Mouse (Mus musculus) adrenal gland, adult 10 weeks (tissue): Measurements from ENCODE around the gene Tmem9b. TPM values are rescaled to one million over a fixed set of nuclear protein-coding genes. Genes with fewer than 3 reads are reported as not detected.

Experiments
- polyA plus RNA-seq: library from polyadenylated mRNA; stranded (reverse); fragments of 350-450 nt; fragmentation: Illumina TruSeq; extraction: RNeasy Lipid Tissue Mini Kit (QIAGEN cat#74804); gene quantifications from one replicate; pipeline ENCODE4 v1.2.3, GENCODE M21; 2014; ENCODE audit warnings: low read depth, low replicate concordance

The Tmem9b gene
- polyA plus RNA-seq = 128 TPM

DNA sequence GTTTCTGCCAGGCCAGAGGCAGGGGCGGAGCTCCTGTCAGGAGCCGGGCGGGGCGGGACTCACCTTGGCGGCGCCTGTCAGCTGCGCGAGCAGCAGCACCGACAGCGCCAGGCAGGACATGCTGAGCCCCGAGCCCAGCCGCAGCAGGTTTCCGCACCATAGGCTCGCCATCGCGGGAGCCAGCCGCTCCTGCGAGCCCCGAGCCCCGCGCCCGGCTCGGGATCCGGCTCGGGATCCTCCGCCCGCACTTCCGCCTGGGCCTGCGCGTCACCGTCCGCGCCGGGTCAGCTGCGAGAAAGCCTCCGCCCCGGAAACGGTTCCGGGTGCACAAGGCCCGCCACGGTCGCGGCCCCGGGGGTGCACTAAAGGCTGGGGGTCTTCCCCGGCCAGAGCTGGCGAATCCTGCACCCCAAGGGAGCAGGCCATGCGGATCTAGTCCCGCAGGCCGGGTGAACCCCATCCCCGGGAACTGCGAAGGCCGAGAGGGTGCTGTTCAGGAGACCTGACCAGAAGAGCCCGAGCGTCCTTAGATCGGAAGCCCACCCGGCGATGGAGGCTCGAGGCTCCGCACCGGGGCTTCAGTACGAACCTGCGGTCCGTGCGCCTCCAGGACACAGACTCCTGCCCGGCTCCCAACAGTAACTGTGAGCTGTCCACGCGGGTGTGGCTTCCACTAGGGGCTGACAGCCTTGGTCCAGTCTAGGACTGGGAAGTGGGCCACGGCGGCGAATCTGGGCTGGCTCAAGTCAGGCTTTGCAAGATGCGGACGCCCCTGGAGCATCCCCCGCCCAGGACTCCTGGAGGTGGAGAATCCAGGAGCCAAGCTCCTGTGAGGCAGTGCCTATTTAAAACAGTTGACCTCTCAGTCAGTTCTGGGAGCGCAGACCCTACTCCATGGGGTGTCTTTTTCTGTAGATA is at the start of gene Tmem9b:
Gene Tmem9b (minus strand): TSS at position 868 of the 918 bp plus-strand sequence.

DNA sequence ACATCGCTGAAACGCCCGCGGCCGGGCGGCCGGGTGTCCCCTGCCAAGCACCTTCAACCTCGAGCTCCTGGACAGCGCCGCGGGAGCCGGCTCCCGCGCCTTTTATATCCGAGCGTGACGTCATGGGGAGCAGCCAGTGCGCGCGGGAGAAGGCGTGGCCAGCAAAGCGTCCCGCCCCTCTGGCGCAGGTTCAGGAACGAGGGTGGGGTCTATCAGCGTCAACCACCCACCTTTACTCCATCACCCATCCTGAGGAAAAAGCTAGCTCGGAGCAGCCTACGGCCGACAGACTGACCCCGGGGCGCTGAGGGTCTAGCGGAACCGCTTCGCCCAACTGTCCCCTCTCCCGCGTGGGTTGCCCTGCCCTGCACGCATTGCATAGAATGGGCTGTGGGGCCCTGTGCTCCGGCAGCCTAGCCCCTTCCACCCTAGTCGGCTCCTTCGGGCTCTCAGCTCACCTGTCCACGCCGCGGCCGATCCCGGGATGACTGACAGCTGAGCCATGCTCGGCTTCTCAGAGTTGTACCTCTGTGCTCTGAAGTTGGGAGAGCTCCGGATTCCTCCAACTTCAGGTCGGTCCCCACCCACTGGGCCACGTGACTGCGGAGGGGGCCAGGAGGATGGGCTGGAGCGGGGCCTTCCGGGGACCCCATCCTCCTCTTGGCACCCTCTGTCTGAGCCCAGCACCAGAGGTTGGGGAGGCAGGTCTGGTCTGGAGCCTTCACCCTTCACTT is 29.0 kb upstream of the Tmem9b start, which contains the start of gene Nrip3:
Gene Nrip3 (minus strand): TSS at position 556 of the 734 bp plus-strand sequence.

DNA sequence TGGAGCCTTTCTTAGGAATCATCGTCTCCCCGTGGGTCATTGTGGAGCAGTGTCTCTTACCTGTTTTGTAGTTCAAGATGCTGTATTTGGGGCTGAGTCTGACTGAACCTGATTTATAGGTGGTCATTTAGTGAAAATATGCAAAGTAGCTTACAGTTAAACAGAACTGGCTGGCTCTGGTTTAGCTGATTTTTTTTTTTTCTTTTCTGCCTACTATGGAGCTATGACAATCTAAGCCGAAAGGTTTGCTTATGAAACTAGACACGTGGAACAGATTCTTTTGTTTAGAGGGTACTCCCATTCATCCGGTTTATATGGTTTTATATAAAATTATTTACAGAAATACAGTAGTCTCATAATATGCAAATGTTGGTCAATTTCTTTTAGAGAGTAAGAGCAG is 21.0 kb downstream of the Tmem9b start, which contains the start of gene Ascl3:
Gene Ascl3 (minus strand): TSS at position 101 of the 400 bp plus-strand sequence.

DNA sequence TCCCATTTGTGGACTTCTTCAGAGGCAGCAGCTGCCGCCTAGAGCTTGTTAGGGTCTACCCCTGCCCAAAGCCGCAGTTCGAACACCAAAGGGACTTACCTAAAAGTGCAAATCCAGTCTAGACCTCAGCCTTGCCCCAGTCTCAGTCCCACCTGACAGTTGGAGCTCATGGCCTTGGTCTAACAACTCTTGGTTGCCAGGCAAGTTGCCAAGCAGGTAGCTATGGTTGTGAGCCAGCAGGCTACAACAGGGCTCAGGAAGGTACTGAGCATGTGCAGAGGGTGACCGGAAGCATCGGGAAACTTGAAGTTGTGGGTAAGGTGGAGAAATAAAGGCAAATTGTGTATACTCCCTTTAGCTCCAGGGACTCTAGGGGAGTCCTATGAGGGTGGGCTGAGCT is 29.0 kb downstream of the Tmem9b start, which contains the start of gene BC051019:
Gene BC051019 (minus strand): TSS at position 154 of the 400 bp plus-strand sequence.

DNA sequence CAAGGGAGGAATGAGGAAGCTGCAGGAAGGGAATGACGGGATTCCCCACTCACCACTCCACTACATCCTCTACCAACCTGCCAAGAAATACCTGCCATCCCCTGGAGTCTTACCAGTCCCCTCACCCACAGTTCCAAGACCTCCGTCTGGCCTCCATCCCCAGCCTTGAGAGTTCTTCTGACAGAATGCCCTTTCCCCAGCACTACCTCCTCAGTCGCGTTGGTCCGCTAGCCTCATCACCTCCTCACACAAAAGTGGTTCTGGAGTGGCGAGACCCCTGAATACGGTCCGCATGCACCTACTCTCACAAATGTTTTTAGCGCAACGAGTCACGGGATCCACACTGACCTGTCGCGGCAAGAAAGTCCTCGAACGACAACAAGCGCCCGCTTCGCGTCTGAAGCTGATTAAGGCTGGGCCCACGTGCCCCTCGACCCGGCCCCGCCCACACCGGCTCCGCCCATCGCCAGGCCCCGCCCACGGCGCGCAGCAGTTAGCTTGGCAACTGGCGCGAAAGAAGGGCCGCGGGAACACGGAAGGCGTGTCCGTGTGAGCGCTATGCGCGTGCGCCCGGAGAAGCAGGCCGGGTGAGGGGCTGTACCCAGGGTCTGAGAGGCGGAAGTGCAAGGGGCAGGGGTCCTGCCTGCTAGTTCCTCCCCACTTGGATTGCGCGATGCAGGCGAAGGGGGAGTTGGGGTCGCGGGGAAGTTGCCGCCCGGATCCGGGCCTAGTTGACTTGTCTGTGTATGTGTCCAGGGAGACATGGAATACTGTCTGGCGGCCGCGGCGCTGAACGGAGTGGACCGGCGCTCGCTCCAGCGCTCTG is 49.3 kb downstream of the Tmem9b start, which contains the start of the genes St5 and Akip1:
Gene St5 (minus strand): TSS at position 416 of the 826 bp plus-strand sequence.
Gene Akip1 (plus strand): TSS at position 501 of the 826 bp plus-strand sequence.

Other genes starting within 250 kb of the Tmem9b start
- gene Trim66, start 244.7 kb downstream of the Tmem9b start, polyA plus RNA-seq = 0.06 TPM
- gene Rpl27a, start 233.7 kb downstream of the Tmem9b start, polyA plus RNA-seq = 145 TPM
- 35.7 TPM for gene St5, start 49.3 kb downstream of the Tmem9b start, polyA plus RNA-seq
- 33.3 TPM for gene Akip1, start 49.2 kb downstream of the Tmem9b start, polyA plus RNA-seq
- not detected for gene BC051019, start 29.0 kb downstream of the Tmem9b start, polyA plus RNA-seq
- not detected for gene Ascl3, start 21.1 kb downstream of the Tmem9b start, polyA plus RNA-seq
- 1.6 TPM for gene Nrip3, start 29.1 kb upstream of the Tmem9b start, polyA plus RNA-seq
- not detected for gene Scube2, start 112.8 kb upstream of the Tmem9b start, polyA plus RNA-seq
- gene Dennd5a, start 207.6 kb upstream of the Tmem9b start, polyA plus RNA-seq = 199 TPM
- 118 TPM for gene Tmem41b, start 234.1 kb upstream of the Tmem9b start, polyA plus RNA-seq